32 mouse cellular contexts compared by ENCODE assay signal in genomic region chr15:5693810-5694209, GRCm38 (mm10).
"Had no signal": no experiment of that assay in that cellular context is flagged by ENCODE, and none has a peak within 500 bp of the region (broad histone marks: within the 10 kb centered on the region; RNA-seq: fewer than 3 reads in every experiment).

No protein-coding gene starts in this region.

- ATAC-seq: liver, embryonic 12.5 days; liver, postnatal 0 days; lung, postnatal 0 days; midbrain, embryonic 13.5 days; midbrain, embryonic 15.5 days; midbrain, embryonic 16.5 days had no signal

- H3K4me3 ChIP-seq: limb, embryonic 10.5 days; limb, embryonic 12.5 days; limb, embryonic 13.5 days; limb, embryonic 15.5 days; liver, embryonic 12.5 days; liver, embryonic 13.5 days; liver, embryonic 15.5 days; lung, embryonic 15.5 days; megakaryocyte, embryonic 14.5 days; midbrain, embryonic 10.5 days; midbrain, embryonic 12.5 days; midbrain, embryonic 13.5 days; midbrain, embryonic 15.5 days; myocyte; neural tube, embryonic 12.5 days had no signal

- H3K4me1 ChIP-seq: limb, embryonic 10.5 days; limb, embryonic 12.5 days; limb, embryonic 13.5 days; limb, embryonic 15.5 days; liver, embryonic 12.5 days; liver, embryonic 13.5 days; liver, embryonic 15.5 days; lung, embryonic 15.5 days; megakaryocyte, embryonic 14.5 days; midbrain, embryonic 10.5 days; midbrain, embryonic 12.5 days; midbrain, embryonic 13.5 days; midbrain, embryonic 15.5 days; neural tube, embryonic 12.5 days had no signal

- H3K27me3 ChIP-seq: limb, embryonic 12.5 days; limb, embryonic 13.5 days; limb, embryonic 15.5 days; liver, embryonic 12.5 days; liver, embryonic 13.5 days; liver, embryonic 15.5 days; lung, embryonic 15.5 days; megakaryocyte, embryonic 14.5 days; midbrain, embryonic 12.5 days; midbrain, embryonic 13.5 days; midbrain, embryonic 15.5 days; neural tube, embryonic 12.5 days had no signal

- H3K27ac ChIP-seq: limb, embryonic 10.5 days; limb, embryonic 12.5 days; limb, embryonic 13.5 days; limb, embryonic 15.5 days; liver, embryonic 12.5 days; liver, embryonic 13.5 days; liver, embryonic 14.5 days; liver, embryonic 15.5 days; lung, embryonic 15.5 days; macrophage; midbrain, embryonic 10.5 days; midbrain, embryonic 12.5 days; midbrain, embryonic 13.5 days; midbrain, embryonic 15.5 days; neural tube, embryonic 12.5 days had no signal

- H3K9ac ChIP-seq: limb, embryonic 12.5 days; limb, embryonic 13.5 days; limb, embryonic 15.5 days; liver, embryonic 12.5 days; liver, embryonic 13.5 days; liver, embryonic 14.5 days; liver, embryonic 15.5 days; liver, postnatal 0 days; lung, embryonic 14.5 days; lung, embryonic 15.5 days; midbrain, embryonic 12.5 days; midbrain, embryonic 13.5 days; midbrain, embryonic 15.5 days; neural tube, embryonic 12.5 days had no signal

- DNase-seq: left cerebral cortex, postnatal 4 days; liver; liver, embryonic 13.5 days; liver, postnatal 0 days; lung, adult 18-20 months; lung, adult 2 months; lung, embryonic 14.5 days; lung, postnatal 10 days; lung, postnatal 14 days; lung, postnatal 36 days; lung, postnatal 4 days; midbrain, embryonic 14.5 days had no signal

- H3K4me2 ChIP-seq: limb, embryonic 12.5 days; limb, embryonic 13.5 days; limb, embryonic 15.5 days; liver, embryonic 11.5 days; liver, embryonic 12.5 days; liver, embryonic 13.5 days; liver, embryonic 15.5 days; lung, embryonic 14.5 days; lung, embryonic 15.5 days; midbrain, embryonic 11.5 days; midbrain, embryonic 12.5 days; midbrain, embryonic 13.5 days; midbrain, embryonic 15.5 days; neural tube, embryonic 12.5 days had no signal

- H3K9me3 ChIP-seq: limb, embryonic 10.5 days; limb, embryonic 12.5 days; limb, embryonic 13.5 days; limb, embryonic 15.5 days; liver, embryonic 12.5 days; liver, embryonic 13.5 days; liver, embryonic 15.5 days; lung, embryonic 15.5 days; megakaryocyte, embryonic 14.5 days; midbrain, embryonic 10.5 days; midbrain, embryonic 12.5 days; midbrain, embryonic 13.5 days; midbrain, embryonic 15.5 days; neural tube, embryonic 12.5 days had no signal

- H3K36me3 ChIP-seq: limb, embryonic 10.5 days; limb, embryonic 12.5 days; limb, embryonic 13.5 days; limb, embryonic 15.5 days; liver, embryonic 12.5 days; liver, embryonic 13.5 days; liver, embryonic 15.5 days; lung, embryonic 15.5 days; midbrain, embryonic 10.5 days; midbrain, embryonic 12.5 days; midbrain, embryonic 13.5 days; midbrain, embryonic 15.5 days; neural tube, embryonic 12.5 days had no signal
